9 mouse cellular contexts compared by ENCODE assay signal in the genomic region with DNA sequence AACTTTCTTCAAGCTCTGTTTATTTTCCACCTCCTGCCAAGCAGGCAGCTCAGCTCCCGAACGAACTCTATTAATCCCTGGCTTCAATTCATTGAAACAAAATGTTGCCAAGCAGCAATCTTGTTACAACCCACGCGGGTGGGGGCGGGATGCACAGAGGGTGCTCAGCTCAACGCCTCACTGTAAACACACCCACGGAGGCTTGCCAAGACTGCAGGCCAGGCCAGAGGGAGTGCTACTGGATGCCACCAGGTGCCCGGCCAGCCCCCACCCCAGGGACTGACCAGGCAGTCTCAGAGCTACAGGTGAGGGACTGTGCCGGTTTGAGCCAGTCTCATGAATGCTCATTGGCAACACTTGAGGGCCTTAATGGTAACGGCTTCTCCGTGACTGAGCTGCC. TPM values are rescaled to one million over a fixed set of nuclear protein-coding genes. Genes with fewer than 3 reads are reported as not detected.
A peak's percentile ranks its signal among the peaks of the same experiment; 100 is the strongest.
DNase-seq lines count a peak whose midpoint lies in the region; ATAC-seq lines count a peak whose summit lies in the region.
"Had no signal": no experiment of that assay in that cellular context is flagged by ENCODE, and none has a peak within 500 bp of the region (broad histone marks: within the 10 kb centered on the region; RNA-seq: fewer than 3 reads in every experiment).

No protein-coding gene starts in this region.

- 48% methylated on average over 11 of the region's 11 CpGs for WGBS in hindbrain, embryonic 13.5 days
- WGBS in hindbrain, embryonic 12.5 days, result 57% methylated on average over 11 of the region's 11 CpGs

- ATAC-seq in hindbrain, embryonic 13.5 days (ENCODE audit: low FRiP score), result peak; percentile 61; the same call in 1 of the 2 replicates
- no peak for ATAC-seq in hindbrain, embryonic 12.5 days (ENCODE audit: low FRiP score)
- ATAC-seq in inflammation-experienced regulatory T-cells, adult 6 months, result no peak

- no peak overlapping the region for H3K4me2 ChIP-seq in hindbrain, embryonic 13.5 days
- H3K4me2 ChIP-seq in hindbrain, embryonic 12.5 days (replicated peaks), result no peak overlapping the region
- H3K4me2 ChIP-seq: embryonic facial prominence, embryonic 12.5 days had no signal

- H3K36me3 ChIP-seq in hindbrain, embryonic 13.5 days, result no peaks in the 10 kb centered on the region
- no peaks in the 10 kb centered on the region for H3K36me3 ChIP-seq in hindbrain, embryonic 12.5 days
- H3K36me3 ChIP-seq: embryonic facial prominence, embryonic 12.5 days had no signal

- H3K27ac ChIP-seq in hindbrain, embryonic 13.5 days, result peak overlapping the region; percentile 37; the same call in 1 of the 2 replicates
- no peak overlapping the region for H3K27ac ChIP-seq in hindbrain, embryonic 12.5 days
- H3K27ac ChIP-seq: embryonic facial prominence, embryonic 12.5 days had no signal

- no peak overlapping the region for H3K4me3 ChIP-seq in hindbrain, embryonic 13.5 days
- H3K4me3 ChIP-seq in hindbrain, embryonic 12.5 days, result no peak overlapping the region
- H3K4me3 ChIP-seq: embryonic facial prominence, embryonic 12.5 days had no signal

- no peaks in the 10 kb centered on the region for H3K9me3 ChIP-seq in hindbrain, embryonic 13.5 days
- no peaks in the 10 kb centered on the region for H3K9me3 ChIP-seq in hindbrain, embryonic 12.5 days (replicated peaks)
- H3K9me3 ChIP-seq: embryonic facial prominence, embryonic 12.5 days had no signal

- H3K27me3 ChIP-seq in hindbrain, embryonic 13.5 days, result no peaks in the 10 kb centered on the region
- H3K27me3 ChIP-seq in hindbrain, embryonic 12.5 days, result no peaks in the 10 kb centered on the region
- H3K27me3 ChIP-seq: embryonic facial prominence, embryonic 12.5 days had no signal

- H3K4me1 ChIP-seq in hindbrain, embryonic 13.5 days (replicated peaks), result peaks cover 17% of the 10 kb centered on the region
- H3K4me1 ChIP-seq in hindbrain, embryonic 12.5 days, result no peaks in the 10 kb centered on the region
- H3K4me1 ChIP-seq: embryonic facial prominence, embryonic 12.5 days had no signal

- DNase-seq in fat pad, adult 2 months (ENCODE audit: extremely low read depth, low read depth, low spot score), result peak; percentile 5
- DNase-seq in kidney, postnatal 36 days, result peak; percentile 69 to 76
- peak; percentile 5 for DNase-seq in lung, postnatal 25 days (ENCODE audit: low spot score)
- DNase-seq in testis, postnatal 14 days (ENCODE audit: low spot score), result peak; percentile 84
- no peak for DNase-seq in spleen, postnatal 14 days (ENCODE audit: low spot score in 2 of 2)

- H3K9ac ChIP-seq in hindbrain, embryonic 13.5 days, result no peak overlapping the region
- H3K9ac ChIP-seq in hindbrain, embryonic 12.5 days, result no peak overlapping the region
- H3K9ac ChIP-seq: embryonic facial prominence, embryonic 12.5 days had no signal

RNA-seq across cellular contexts. Expression of gene Atp2b2, which starts 50.9 kb away (rescaled TPM):
- polyA plus RNA-seq in hindbrain, embryonic 13.5 days (2015; fragmentation: Nextera tagmentation; extraction: Ambion mirVana), result 23.6 and 24.6 TPM in 2 replicates
- polyA plus RNA-seq in hindbrain, embryonic 12.5 days (2016; fragmentation: Nextera tagmentation; extraction: Ambion mirVana), result 12.1 and 12.4 TPM in 2 replicates
- polyA plus RNA-seq in inflammation-experienced regulatory T-cells, adult 6 months (2017; shearing (Covaris generic)), result under 1 TPM in 2 of 3 experiments, not detected in 1; 0.12 to 0.15 TPM

Comparison
In these comparisons a context has a peak if more than half of its experiments do, and no peak if none do; other contexts are left out.
1. DNase-seq: peak in fat pad, adult 2 months (single experiment), kidney, postnatal 36 days (2 of 2), lung, postnatal 25 days (single experiment) and testis, postnatal 14 days (single experiment); none in spleen, postnatal 14 days (0 of 2).
2. RNA of gene Atp2b2, which starts 50.9 kb away (polyA plus RNA-seq): 23.6 to 24.6 TPM in hindbrain, embryonic 13.5 days and 12.1 to 12.4 TPM in hindbrain, embryonic 12.5 days; 0.12 to 0.15 TPM in inflammation-experienced regulatory T-cells, adult 6 months; every median in the first group is over 10 times any median in the second.